Mouse (Mus musculus): ENCODE measurements around the gene Tmem126b. TPM values are rescaled to one million over a fixed set of nuclear protein-coding genes. Genes with fewer than 3 reads are reported as not detected.

Tmem126b gene
- polyA plus RNA-seq, 1 experiment from 2014 or later, result 45.0 TPM

DNA sequence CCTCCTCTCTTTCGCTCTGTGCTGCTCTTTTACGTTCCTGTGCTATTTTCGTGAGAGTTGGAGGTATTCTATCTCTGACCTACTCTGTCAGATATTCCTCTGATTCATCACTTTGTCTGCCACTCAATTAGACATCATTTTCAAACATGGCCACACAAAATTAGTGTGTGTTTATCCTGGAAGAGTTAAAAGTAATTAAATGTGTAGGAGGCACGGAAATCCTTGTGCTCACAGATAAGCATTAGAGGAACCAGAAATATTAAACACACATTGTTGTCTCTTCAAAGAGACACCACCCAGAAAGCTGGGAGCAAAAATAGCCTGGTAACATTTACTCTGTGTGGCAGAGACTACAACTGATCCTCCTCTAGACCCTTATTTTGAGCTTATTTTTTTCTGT is 35.8 kb downstream of the Tmem126b start:
- no peaks in the 10 kb centered on the region for H3K4me1 ChIP-seq (ENCODE audit: control insufficient read depth, insufficient read depth, low read length)
- no peak overlapping the region for H3K27ac ChIP-seq (replicated peaks; ENCODE audit: low read depth, low read length)
- no peaks in the 10 kb centered on the region for H3K36me3 ChIP-seq (ENCODE audit: control insufficient read depth, insufficient read depth, low read length)
- no peaks in the 10 kb centered on the region for H3K9me3 ChIP-seq (ENCODE audit: control insufficient read depth, low read length)
- ATAC-seq (ENCODE audit: low FRiP score, low TSS enrichment), result no peak
- 94% methylated on average over 4 of the region's 4 CpGs for WGBS
- H3K4me3 ChIP-seq (replicated peaks; ENCODE audit: low read depth, low read length), result no peak overlapping the region
- H3K4me2 ChIP-seq (ENCODE audit: low read length), result no peak overlapping the region
- H3K27me3 ChIP-seq (ENCODE audit: control insufficient read depth, insufficient read depth, low read length), result no peaks in the 10 kb centered on the region
- no peak overlapping the region for H3K9ac ChIP-seq (replicated peaks; ENCODE audit: low read length)
- no peak for DNase-seq

DNA sequence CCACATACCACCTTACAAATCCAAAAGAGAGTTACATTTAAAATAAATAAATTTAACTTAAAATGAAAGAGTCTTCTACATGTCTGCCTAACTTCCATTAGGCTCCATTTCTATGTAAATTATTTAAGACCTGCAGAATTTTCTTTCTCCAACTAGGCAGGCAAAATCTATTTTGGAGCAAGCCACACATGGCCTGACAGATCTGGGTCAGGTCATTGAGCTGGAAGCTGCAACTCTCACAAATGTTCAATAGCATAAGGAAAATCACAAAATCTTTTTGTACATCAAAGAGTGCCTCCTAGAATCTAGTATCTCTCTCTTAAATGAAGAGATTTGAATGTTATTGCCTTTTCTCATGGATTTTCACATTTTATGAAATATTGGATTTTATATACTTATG is 43.6 kb downstream of the Tmem126b start:
- no peaks in the 10 kb centered on the region for H3K4me1 ChIP-seq (ENCODE audit: control insufficient read depth, insufficient read depth, low read length)
- H3K27ac ChIP-seq (replicated peaks; ENCODE audit: low read depth, low read length), result no peak overlapping the region
- H3K4me3 ChIP-seq (replicated peaks; ENCODE audit: low read depth, low read length), result no peak overlapping the region
- DNase-seq (no peak), ATAC-seq (ENCODE audit: low FRiP score, low TSS enrichment) (no peak)
- H3K27me3 ChIP-seq (ENCODE audit: control insufficient read depth, insufficient read depth, low read length), result no peaks in the 10 kb centered on the region
- no peaks in the 10 kb centered on the region for H3K9me3 ChIP-seq (ENCODE audit: control insufficient read depth, low read length)
- no peaks in the 10 kb centered on the region for H3K36me3 ChIP-seq (ENCODE audit: control insufficient read depth, insufficient read depth, low read length)
- H3K4me2 ChIP-seq (ENCODE audit: low read length), result no peak overlapping the region
- H3K9ac ChIP-seq (replicated peaks; ENCODE audit: low read length), result no peak overlapping the region

DNA sequence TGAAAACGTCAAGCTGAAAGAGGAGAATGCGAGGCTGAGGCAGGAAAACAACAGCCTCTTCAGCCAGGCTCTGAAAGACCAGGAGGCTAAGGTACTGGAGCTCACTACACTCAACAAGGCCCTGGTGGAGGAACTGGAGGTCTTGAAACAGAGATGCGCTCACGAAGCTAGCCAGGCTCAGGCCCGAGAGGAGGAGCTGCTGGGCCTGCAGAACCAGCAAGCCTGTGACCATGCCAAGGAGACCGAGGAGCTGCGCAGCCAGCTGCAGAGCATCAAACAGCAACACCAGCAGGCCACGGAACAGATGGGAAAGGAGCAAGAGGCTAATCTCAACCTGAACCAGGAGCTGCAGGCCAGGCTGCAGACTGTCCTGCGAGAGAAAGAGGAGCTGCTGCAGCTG is 48.8 kb downstream of the Tmem126b start:
- WGBS, result 71% methylated on average over 9 of the region's 9 CpGs

DNA sequence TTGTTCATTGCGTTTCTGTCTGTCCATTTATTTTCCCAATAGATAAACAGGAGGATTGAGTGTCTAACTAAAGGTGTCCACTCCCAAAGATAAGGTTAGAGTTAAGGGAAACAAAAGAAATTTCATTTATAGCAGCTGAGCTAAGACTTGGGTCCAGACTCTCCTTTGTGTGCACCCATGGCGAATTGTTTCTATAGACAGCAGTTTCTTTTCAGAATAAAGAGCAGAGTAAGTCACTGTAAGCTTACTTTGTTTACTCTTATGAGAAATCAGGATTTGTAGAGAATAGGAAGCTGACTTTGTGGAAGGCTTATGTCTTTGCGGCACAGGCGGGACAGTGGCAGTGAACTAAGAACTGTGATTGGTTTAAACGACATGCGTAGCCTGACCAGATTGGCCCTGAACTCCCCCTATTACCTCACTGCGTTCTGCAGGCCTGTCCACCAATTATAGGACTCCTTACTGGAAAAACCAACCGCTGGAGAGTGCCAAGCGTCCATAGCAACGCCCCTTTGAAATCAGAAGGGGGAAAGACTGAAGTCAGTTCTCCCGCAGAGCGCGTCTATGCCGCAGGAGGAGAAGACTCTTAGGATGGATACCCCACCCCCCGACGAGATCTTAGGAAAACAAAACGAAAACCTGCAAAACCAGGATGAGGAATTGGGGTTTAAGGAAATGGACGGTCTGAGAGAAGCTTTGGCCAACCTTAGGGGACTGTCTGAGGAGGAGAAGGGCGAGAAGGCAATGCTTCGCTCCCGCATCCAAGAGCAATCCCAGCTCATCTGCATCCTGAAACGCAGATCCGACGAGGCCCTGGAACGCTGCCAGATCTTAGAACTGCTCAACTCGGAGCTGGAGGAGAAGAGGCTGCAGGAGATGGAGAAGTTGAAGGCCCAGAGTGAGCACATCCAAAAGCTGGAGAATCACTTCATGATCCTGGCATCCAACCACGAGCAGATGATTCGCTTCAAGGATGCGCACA is 49.5 kb downstream of the Tmem126b start, which contains the start of gene Ccdc89:
Gene Ccdc89, plus strand, starts transcription at position 558 of the 982 bp plus-strand sequence.
- Histone ChIP-seq H3K4me3 (replicated peaks; ENCODE audit: low read depth, low read length) (peak within 1 kb of the TSS; percentile 39), H3K9me3 (ENCODE audit: control insufficient read depth, low read length) (no peaks in the 10 kb centered on the region), H3K4me2 (ENCODE audit: low read length) (peak within 1 kb of the TSS; percentile 63), H3K27ac (replicated peaks; ENCODE audit: low read depth, low read length) (peak within 1 kb of the TSS; percentile 64; the same call in 1 of the 2 replicates), H3K27me3 (ENCODE audit: control insufficient read depth, insufficient read depth, low read length) (no peaks in the 10 kb centered on the region), H3K4me1 (ENCODE audit: control insufficient read depth, insufficient read depth, low read length) (0 out of 2 replicates have a peak, but pooled peaks cover 3% of the 10 kb centered on the region), H3K36me3 (ENCODE audit: control insufficient read depth, insufficient read depth, low read length) (no peaks in the 10 kb centered on the region), H3K9ac (replicated peaks; ENCODE audit: low read length) (peak within 1 kb of the TSS; percentile 38)
- ATAC-seq (ENCODE audit: low FRiP score, low TSS enrichment), result peak; percentile 100
- peak; percentile 93 for DNase-seq
- 21% methylated on average over 29 of the region's 29 CpGs for WGBS

More for the DNA sequence above, 48.8 kb downstream of the Tmem126b start:
- peak overlapping the region; percentile 39 for H3K4me3 ChIP-seq (replicated peaks; ENCODE audit: low read depth, low read length)
- H3K9me3 ChIP-seq (ENCODE audit: control insufficient read depth, low read length), result no peaks in the 10 kb centered on the region
- no peaks in the 10 kb centered on the region for H3K36me3 ChIP-seq (ENCODE audit: control insufficient read depth, insufficient read depth, low read length)
- peak overlapping the region; percentile 63 for H3K4me2 ChIP-seq (ENCODE audit: low read length)
- H3K9ac ChIP-seq (replicated peaks; ENCODE audit: low read length), result peak overlapping the region; percentile 38
- DNase-seq, result no peak
- H3K27ac ChIP-seq (replicated peaks; ENCODE audit: low read depth, low read length), result no peak overlapping the region
- no peaks in the 10 kb centered on the region for H3K27me3 ChIP-seq (ENCODE audit: control insufficient read depth, insufficient read depth, low read length)
- no peak for ATAC-seq (ENCODE audit: low FRiP score, low TSS enrichment)
- H3K4me1 ChIP-seq (ENCODE audit: control insufficient read depth, insufficient read depth, low read length), result 0 out of 2 replicates have a peak, but pooled peaks cover 3% of the 10 kb centered on the region

Other genes starting within 250 kb of the Tmem126b start
- gene Ccdc83, start 210.2 kb downstream of the Tmem126b start, polyA plus RNA-seq (2014; fragmentation: Nextera tagmentation; extraction: Ambion mirVana), result not detected in 2 replicates
- gene Sytl2, start 173.7 kb downstream of the Tmem126b start, polyA plus RNA-seq (2014; fragmentation: Nextera tagmentation; extraction: Ambion mirVana), result 6.4 and 7.1 TPM in 2 replicates
- 2.7 TPM in 2 replicates for gene Ccdc89, start 49.4 kb downstream of the Tmem126b start, polyA plus RNA-seq (2014; fragmentation: Nextera tagmentation; extraction: Ambion mirVana)
- 54.8 and 57.3 TPM in 2 replicates for gene Crebzf, start 33.3 kb downstream of the Tmem126b start, polyA plus RNA-seq (2014; fragmentation: Nextera tagmentation; extraction: Ambion mirVana)
- gene Tmem126a, start 18.8 kb downstream of the Tmem126b start, polyA plus RNA-seq (2014; fragmentation: Nextera tagmentation; extraction: Ambion mirVana), result 125 and 132 TPM in 2 replicates
- gene Dlg2, start 671 bp upstream of the Tmem126b start, polyA plus RNA-seq (2014; fragmentation: Nextera tagmentation; extraction: Ambion mirVana), result 19.3 and 32.7 TPM in 2 replicates

All from midbrain, embryonic 14.5 days (tissue).